Mouse (Mus musculus) adrenal gland, postnatal 36 days (tissue): ENCODE data around the gene Ugt1a7c. TPM values are rescaled to one million over a fixed set of nuclear protein-coding genes. Genes with fewer than 3 reads are reported as not detected.
A peak's percentile ranks its signal among the peaks of the same experiment; 100 is the strongest.

Source experiments
- DNase-seq, 2 experiments: peaks; one replicate each; pipeline ENCODE4 v3.0.0; 2021; ENCODE audit warnings: mixed read lengths in 1 of 2
- total RNA-seq, 2 experiments: library from RNA; stranded (reverse); gene quantifications; 2 replicates each; pipeline ENCODE4 v1.2.3; 2021

The Ugt1a7c gene
- total RNA-seq, 2 experiments from 2014 or later: 2.7 to 2.8 TPM

DNA sequence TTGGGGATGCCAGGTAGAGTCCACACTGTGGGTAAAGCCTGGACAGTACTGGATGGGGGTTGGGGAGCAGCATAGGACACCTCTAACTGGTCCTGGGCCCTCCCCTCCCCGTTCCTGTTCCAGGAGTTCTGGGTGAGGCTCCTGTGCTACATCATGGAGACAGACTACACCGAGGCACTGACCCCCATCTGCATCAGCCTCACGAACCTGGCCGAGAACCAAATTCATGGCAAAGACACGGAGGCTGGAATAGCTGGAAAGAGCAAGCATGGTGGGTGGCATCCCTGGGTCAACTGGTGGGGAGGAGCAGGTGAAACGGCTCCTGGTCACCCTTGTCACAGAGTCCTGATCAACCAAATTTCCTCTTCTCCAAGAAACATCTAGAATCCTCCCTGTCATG, 143.9 kb downstream of the Ugt1a7c start:
- no peak for DNase-seq

DNA sequence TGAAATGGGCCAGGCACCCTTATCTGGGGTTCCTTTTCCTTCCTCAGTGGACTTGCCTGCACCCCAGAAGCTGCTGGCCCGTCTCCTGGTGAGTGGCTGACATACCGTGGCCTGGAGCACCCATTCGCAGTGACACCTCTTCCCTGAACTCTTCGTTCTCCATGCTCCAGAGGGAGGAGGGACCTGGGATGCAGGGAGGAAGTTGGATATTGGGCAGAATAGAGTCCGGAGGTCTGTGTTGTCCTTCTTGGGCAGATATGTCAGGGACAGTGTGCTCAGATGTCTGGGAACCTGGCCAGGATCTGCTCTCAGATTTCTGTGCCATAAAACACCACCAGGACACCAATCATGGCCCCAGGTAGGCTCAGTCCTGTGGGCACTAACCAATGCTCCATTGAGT, 145.2 kb downstream of the Ugt1a7c start:
- peak; percentile 65 for DNase-seq

DNA sequence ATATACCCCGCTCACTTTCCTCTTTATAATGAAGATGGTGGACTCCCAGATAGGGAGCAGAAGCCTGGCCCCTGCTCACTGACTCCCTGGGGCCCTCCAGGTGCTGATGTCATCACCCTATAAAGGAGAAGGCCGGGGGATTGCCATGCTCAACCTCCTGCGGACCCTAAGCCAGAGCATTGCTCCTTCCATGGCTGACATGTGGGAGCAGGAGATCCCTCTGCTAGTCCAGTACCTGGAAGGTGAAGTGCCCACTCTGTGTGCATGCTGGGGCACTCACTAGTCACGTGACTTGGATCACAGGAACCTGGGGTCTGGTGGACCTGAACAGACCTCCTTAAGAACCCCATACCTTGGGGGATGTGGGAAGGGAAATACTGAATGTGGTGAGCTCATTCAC, 145.7 kb downstream of the Ugt1a7c start:
- DNase-seq: no peak

DNA sequence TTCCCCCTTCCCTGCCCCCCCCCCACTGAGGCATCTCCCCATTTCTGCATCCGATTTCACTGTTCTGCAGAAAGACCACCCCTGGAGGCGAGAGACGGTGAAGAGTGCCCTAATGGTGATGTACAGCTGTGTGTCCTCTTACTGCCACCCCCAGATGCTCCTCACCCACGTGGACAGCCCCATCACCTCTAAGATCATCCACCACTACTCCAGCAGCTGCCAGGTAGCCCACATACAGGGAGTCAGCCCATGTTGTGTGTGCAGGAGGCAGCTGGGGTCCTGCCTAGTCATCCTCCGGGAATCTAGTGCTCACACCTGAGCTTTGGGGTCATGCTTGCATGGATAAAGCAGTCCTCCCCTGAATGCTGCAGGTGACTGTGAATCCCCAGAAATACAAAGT, 149.0 kb downstream of the Ugt1a7c start:
- DNase-seq: no peak

DNA sequence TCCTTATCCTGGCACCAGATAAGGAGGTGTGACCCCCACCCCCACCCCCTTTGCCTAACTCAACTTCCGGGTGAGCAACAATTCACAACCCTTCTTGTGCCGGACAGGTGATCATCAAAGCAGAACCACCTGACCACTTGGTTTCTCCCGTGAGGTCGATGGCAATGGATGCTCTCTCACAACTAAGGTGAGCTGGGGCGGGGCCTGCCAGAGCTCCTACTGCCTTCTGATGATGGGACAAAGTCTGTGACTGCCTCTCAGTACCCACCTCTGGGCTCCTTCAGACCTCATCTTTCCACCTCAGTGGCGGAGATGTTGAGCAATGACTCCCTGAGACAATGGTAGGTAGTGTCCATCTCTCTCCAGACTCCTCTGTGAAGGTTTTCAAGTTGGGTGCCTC, 151.0 kb downstream of the Ugt1a7c start:
- DNase-seq: no peak

DNA sequence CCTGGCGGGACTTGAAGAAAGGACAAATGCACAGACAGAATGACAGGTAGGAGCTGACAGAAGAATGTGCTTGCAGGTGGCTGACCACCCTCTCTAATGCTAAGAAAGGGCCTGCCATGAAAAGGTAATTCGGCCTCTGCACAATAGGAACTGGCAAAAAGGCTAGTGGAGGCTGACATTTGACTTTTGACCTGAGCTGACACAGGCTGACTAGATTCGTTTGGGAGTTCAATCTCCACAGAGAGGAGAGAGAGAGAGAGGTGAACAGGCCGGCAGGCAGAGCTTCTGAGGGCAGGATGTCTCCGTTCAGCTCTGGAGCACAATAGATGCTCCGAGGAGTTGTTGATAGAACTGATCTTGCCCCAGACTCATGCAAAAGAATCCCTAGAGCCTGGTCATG, 151.5 kb downstream of the Ugt1a7c start:
- DNase-seq: no peak

DNA sequence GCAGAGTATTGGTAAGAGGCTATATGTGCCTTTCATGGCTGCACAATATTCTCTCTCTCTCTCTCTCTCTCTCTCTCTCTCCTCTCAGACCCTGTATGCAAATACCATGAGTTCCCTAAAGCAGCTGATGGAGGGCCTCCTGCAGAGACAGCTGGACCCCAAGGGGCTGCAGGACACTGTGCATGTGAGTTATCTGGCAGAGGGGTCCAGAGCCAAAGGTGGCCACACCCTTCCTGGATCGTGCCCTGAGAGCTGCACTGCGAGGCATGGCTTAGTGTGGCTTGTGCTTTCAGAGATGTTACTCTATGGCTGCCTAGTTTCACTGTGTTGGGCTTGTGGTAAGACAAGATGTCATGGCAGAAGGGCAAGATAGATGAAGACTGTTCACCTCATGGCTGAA, 152.8 kb downstream of the Ugt1a7c start:
- DNase-seq: no peak

DNA sequence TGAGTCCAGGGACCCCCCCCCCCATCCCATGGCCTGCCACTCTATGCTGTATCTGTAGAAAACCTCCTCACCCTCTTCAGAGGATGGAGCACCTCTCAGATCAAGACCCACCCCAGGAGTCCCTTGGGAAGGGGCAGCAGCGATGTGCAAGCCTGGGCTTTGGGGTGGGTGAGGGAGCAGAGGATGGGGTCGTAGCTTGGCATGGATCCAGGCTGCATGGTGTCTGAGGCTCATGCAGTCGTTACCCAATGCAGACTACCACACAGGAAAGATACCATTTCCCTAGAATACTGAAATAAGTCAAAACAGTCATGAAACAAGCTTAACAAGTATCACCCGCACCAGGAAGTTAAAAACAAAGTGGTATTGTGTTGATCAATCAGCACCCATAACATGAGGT, 153.8 kb downstream of the Ugt1a7c start:
- DNase-seq: no peak

DNA sequence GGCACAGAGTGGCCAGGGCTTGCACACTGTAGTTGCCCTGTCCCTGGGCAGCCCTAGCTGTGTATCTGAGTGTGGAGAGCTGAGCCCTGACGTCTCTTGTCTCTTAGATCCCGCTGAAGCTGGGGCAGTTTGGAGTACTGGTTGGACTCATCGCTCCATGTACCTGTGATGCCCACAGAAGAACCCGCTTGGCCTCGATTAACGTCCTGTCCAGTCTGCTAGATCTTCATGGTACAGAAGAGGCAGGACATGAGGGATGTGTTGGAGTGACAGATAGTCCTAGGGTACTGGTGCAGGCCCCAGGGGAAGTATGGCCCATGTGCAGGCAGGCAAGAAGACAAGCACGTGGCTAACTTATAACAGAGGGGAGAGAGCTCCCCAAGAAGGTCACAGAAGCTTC, 154.7 kb downstream of the Ugt1a7c start:
- no peak for DNase-seq

DNA sequence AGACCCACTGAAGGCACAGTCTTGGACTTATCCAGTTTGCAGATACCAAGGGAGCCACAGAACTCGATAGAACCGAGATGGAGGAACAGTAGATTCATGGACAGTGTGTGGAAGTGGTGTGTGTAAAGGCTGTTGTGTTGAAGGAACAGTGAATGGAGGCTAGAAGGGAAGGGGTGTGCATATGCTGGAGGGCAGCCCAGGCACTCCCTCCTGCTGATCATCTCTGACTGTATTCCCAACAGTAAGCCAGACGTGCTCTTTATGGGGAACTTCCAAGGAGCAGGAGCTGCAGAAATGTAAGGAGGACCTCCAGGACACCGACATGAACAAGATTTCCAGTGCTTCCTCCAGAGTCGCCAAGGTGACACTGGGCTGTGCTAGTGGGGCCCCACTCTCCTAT, 155.2 kb downstream of the Ugt1a7c start:
- DNase-seq: no peak

DNA sequence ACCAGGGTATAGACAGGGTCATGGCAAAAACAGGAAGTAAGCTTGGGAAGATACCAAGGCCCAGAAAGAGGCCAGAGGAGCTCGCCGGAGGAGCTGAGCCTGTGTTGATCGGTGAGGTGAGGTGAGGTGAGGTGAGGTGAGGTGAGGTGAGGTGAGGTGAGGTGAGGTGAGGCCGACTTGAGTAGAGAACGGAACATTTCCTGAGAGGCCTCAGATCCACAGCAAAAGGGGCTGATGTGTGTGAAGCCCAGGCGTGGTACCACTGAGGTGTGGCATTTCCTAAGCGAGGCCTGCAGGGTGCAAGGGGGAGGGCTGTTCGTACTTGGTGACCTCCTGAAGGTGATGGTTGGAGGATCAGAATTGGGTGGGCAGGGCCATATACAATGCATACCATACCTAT, 158.2 kb downstream of the Ugt1a7c start:
- DNase-seq: no peak

DNA sequence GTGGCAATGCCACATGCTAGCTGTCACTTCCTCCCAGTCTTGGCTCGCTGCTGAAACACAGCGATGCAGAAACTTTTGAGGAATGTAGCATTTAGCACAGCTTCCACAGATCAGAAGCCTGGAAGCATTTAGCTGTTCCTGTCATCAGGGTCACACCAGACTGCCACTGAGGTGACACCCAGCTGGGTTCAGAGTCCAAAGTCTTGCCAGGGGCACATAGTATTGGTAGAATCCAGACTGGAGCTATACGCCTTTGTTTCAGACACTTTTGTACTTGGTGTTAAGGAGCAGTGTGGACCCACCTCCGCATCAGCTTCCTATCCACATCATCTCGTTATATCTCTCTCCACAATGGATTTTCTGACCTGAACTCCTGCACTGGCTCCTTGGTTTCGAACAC, 158.7 kb downstream of the Ugt1a7c start:
- DNase-seq: no peak

DNA sequence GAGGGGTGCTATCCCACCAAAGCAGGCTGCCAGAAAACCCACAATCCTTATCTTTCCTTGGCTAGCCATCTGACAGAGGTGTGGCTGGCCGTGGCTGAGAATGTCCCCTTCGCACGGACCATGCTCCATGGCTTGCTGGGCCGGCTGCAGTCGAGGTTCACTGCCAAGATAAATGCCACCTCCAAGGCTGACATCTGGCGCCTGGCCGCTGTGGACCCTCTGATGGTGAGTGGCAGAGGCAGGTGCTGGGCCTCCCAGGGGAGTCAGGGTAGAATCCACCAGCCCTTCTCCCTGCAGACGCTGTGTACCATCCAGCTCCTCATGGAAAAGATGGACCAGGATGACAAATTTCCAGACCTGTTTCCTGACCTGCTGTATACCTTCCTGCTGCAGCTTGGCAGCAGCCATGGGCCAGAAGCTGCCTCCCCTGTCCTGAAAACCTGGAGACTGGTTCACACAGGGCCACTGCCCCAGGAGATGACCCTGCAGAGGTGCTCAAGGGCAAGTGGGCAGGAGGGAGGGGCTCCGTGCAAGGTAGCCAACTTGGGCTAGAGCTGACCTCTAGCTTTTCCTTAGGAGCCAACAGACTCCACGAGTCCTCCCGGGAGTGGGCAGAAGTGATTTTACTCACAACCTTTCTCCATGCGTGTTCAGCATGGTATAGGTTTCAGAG, 160.1 kb downstream of the Ugt1a7c start:
- DNase-seq: no peak

DNA sequence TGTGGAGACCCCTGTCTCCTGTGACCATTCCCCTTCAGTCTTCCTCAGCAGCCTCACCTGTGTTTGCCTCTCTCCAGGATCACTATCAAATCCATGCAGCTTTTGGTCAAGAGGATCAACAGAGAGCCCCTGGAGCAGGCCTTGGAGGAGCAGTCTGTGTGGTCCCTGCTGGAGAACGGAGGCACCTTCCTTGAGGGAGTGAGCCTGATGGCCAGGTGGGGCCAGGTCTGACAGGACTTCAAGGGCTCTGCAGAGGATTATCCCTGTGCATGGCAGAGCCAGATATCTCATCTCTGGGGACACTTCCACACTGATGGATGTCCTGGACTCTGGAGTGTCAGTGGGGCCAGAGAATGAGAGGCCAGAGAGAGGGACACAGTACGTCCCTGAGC, 160.6 kb downstream of the Ugt1a7c start:
- DNase-seq: no peak

DNA sequence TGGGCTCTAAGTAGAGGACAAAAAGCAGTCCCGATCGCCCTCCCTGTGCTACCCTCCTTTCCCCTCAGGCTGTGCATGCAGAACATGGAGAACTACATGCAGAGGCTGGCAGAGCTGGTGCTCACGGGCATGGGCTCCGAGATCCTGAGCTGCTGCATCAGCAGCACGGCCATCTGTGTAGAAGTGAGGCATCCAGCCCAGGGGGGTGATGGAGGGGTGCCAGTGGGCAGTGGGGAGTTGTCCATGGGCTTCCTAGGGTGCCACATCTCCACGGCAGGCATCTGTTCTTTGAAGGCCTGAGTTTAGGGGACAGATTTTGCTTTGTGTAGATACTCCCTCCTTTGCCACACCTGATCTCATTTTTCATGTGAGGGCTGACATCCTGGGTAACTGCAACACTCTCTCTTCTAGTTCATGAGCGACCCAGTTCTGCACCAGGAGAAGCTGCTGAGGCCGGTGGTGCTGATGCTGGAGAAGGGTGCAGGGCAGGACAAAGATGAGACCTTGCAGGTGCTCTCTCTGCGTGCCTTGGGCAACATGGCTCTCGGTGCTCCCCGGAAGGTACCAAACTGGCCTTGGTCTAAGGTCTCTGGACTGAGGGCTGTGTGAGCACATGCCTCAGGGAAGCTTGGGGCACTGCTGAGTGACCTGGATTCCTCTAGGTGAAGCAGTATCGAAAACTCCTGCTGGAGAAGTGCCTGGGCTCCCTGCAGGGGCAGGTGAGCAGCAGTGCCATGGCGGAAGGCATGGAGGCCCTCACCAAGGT, 161.3 kb downstream of the Ugt1a7c start:
- DNase-seq: no peak

DNA sequence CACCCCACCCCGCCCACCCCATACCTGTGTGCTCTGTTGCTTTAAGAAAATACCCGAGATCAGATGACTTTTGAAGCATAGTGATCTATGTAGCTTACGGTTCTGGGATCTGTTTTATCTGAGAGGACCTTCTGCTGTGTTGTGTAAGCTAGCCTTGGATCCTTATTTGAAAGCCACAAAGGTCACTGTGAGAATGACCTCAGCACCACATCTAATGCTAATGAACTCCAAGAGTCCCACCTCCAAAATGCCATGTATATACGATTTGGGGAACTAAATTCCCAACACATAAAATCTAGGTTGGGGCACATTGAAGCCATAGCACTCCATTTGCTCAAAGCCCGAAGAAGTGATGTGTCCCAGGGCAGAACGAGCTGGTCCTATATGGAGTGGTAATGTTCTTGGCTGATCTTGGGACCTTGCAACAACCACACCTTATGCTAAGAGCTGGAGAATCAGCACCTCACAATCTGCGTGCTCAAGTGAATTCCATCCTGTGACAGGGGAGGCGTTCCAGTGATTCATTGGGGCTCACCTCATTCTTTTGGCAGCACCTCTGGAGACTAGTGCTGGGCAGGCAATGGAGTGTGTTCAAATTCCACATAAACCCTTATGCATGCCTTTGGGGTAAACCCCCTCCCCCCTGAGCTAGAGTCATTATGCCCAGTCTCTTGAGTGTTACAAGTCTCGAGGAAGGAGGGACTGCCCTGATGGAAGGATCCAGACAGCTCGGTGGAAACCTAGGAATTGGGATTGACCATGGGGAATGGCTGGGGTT, 162.2 kb downstream of the Ugt1a7c start:
- DNase-seq: no peak

DNA sequence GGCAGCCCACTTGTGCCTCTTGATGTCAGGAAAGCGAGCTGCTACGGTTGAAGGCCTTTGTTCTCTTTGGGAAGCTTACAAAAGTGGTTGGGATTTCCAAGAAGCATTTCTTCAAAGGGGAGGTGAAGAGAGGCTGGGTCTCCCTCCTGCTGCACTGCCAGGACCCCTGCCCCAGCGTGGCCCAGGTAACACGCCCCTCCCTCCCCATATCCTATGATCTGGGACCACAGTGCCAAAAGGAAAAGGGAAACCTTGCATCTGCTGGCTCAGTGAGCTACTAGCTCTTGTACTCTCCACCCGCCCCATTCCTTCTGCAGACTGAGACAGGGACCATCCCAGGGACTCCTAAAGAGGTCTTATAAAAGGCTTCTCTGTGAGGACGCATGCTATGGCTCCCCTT, 162.8 kb downstream of the Ugt1a7c start:
- no peak for DNase-seq

DNA sequence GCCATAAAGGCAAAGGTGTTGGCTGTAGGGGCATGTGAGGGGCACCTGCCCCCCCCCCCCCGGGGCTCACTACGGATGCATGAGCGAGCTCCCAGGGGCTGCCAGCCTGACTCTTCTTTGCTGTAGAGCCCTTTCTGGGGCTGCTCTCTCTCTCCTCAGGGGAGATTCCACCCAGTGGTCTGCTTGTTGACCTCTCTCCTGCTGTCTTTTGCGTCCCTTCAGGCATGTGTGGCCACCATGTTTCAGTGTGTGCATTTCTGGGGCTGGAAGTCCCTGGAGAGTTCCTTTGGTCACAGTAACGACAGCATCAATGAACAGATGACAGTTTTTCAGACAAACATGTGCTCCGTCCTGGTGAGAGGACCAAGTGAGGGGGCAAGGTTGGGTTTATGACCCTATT, 163.5 kb downstream of the Ugt1a7c start:
- DNase-seq: no peak

DNA sequence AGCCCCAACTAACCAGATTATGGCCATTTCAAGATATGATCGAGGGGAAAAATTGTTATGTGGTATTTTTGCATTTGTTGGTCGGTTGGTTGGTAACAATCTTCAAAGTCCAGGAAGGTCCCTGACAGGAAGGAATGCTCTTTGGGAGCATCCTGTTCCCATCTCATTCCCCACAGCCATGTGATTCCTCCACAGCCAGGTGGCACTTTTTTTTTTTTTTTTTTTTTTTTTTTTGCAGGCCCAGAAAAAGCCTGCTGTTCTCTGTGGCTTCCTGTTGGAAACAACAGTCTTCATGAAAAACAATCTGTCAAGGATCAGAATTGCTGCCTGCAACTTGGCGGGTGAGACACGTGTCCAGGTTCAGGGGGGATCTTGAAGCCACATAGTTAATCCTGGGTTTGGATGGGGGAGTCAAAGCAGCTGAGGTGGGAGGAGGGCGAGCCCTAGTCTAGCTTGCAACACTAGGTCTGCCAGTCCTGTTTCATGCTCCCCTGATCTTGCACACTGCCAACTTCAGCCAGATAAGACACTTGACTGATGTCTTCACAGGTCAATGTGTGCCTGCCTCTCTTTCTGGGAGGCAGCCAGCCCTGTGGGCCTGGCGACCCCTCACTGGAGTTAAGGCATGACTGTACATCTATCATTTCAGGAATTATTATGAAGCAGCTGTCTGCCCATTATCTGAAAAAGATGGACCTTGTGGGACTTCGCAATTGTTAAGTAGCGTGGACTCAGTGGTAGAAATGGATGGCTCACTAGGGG, 164.2 kb downstream of the Ugt1a7c start:
- peak; percentile 49 to 66 for DNase-seq

DNA sequence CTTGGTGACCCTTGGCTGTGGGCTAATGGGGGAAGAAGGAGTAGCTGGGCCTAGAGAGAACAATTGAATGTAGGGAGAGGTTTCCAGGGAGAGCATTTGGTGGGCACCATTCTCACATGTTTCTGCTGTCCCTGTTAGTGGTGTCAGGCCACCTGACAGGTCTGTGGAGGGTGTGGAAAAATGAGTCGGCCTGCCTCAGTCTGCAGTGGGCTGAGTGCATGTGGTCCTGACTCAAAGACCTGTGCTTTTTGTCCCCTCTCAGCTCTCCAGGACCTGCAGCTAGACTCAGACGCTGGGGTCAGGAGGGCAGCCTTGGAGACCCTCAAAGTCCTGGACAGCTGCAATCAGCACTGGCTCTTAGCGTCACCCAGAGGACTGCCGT, 164.8 kb downstream of the Ugt1a7c start:
- no peak for DNase-seq

DNA sequence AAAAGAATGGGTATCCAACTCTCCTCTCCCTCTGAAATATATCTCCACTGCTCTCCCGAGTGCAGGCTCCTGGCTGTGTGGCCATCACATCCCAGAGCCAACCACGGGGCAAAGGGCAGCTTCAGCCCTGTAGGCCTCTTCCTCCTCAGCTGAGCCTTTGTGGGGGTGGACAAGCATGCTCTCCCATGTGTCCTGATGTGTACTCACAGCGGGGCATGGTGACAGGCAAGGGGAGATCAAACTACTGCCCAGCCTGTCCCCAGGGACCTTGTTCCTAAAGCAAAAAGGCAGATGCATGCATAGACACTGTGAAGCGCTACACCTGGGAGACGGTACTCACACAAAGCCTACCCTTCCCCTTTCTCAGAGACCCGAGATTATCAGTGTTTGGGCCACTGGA, 165.3 kb downstream of the Ugt1a7c start:
- DNase-seq: peak in 1 of 2 experiments; percentile 71

DNA sequence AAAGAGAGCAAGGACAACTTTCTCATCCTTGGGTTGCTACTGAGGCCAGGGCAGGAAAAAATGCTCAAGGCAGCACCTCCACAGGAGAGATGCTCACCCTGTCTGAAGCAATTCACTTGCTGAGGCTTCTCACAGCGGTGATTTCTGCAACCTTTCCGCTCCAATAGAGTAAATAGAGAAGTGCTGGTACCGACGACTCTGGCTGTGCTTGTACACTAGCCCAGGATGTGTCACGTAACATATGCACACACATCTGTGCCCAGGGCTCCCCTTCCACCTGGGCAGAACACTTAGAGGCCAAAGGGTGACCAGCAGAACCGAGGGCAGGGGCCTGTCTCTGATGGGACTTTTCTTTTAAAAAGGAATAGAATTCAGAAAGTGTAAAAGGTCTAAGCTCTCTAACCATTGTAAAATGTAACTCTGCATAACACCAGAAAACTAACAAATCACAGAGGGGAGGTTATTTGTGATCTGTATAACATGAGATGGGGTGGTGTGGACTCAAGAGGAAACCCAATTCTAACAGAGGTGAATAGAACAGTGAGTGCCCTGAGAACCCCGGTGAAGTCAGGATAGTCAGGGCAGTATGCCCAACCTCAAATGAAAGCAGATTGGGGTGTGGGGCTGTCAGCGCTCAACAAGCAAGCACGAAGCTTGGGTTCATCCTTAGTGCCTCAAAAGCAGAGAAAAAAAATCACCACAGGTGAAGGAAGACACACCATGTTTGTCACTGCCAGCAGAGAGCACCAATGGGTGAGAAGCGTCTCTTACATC, 165.9 kb downstream of the Ugt1a7c start:
- no peak for DNase-seq
